Mouse (Mus musculus) CH12.LX (cell line): ENCODE measurements around the gene Apba2. TPM values are rescaled to one million over a fixed set of nuclear protein-coding genes. Genes with fewer than 3 reads are reported as not detected.

Source experiments
- DNase-seq: peaks from one replicate; pipeline ENCODE4 v3.0.0-alpha.2; 2013; ENCODE audit errors: extremely low read depth
- H3K27ac ChIP-seq: 2 replicates; pipeline ENCODE4 v1.5.1; 2012; ENCODE audit warnings: low read depth, mild to moderate bottlenecking, control low read depth, moderate library complexity; ENCODE audit not compliant: insufficient read depth
- H3K27me3 ChIP-seq: replicated peaks from 2 replicates; pipeline ENCODE3; 2012; ENCODE audit warnings: inconsistent platforms
- H3K36me3 ChIP-seq, 2 experiments: replicated peaks in 1 of 2; 2 replicates each; pipeline versions ENCODE3 to v1.6.1; 2012; ENCODE audit warnings: inconsistent platforms in 1 of 2, low read length in 1 of 2, mild to moderate bottlenecking in 1 of 2, mixed read lengths in 1 of 2, moderate library complexity in 1 of 2; ENCODE audit not compliant: control insufficient read depth in 1 of 2, insufficient read depth in 1 of 2
- H3K4me1 ChIP-seq, 2 experiments: 2 replicates each; pipeline ENCODE4 v1.6.1; 2012; ENCODE audit warnings: inconsistent platforms in 1 of 2, moderate library complexity in 1 of 2; ENCODE audit not compliant: insufficient read depth in 2 of 2, control insufficient read depth in 1 of 2
- H3K4me2 ChIP-seq: 2 replicates; pipeline ENCODE4 v1.6.1; 2012; ENCODE audit warnings: low read depth, mild to moderate bottlenecking, control low read depth; ENCODE audit not compliant: poor library complexity, insufficient read depth, severe bottlenecking
- H3K4me3 ChIP-seq, 3 experiments: fragments of 150-350 bp in 1 of 3; sonication (generic) in 1 of 3; replicated peaks in 1 of 3; 2 replicates each; pipeline versions ENCODE3 to v1.5.1; 2011 to 2012; ENCODE audit warnings: low read depth in 2 of 3, low read length in 2 of 3, mild to moderate bottlenecking in 2 of 3, moderate library complexity in 2 of 3, control low read depth in 1 of 3, improper control_type of control experiment in 1 of 3, inconsistent platforms in 1 of 3, mixed read lengths in 1 of 3; ENCODE audit not compliant: poor library complexity in 1 of 3
- H3K79me2 ChIP-seq: replicated peaks from 2 replicates; pipeline ENCODE4 v1.6.1; 2012; ENCODE audit warnings: mild to moderate bottlenecking, moderate library complexity; ENCODE audit not compliant: control insufficient read depth, poor library complexity, insufficient read depth, severe bottlenecking; ENCODE audit errors: extremely low read depth
- H3K9ac ChIP-seq: 2 replicates; pipeline ENCODE4 v1.6.1; 2012; ENCODE audit warnings: low read depth, mild to moderate bottlenecking, control low read depth, moderate library complexity; ENCODE audit not compliant: insufficient read depth
- H3K9me3 ChIP-seq: replicated peaks from 2 replicates; pipeline ENCODE3; 2012; ENCODE audit warnings: low read length, inconsistent platforms, mixed read lengths
- CHD1 ChIP-seq: IDR thresholded peaks from 2 replicates; pipeline ENCODE4 v1.6.1; 2012; ENCODE audit warnings: low read depth, low read length, improper control_type of control experiment, inconsistent platforms
- CTCF ChIP-seq, 2 experiments: IDR thresholded peaks in 1 of 2; conservative IDR thresholded peaks in 1 of 2; 2 replicates each; pipeline ENCODE4 v1.5.1; 2011 to 2012; ENCODE audit warnings: low read depth in 2 of 2, low read length in 2 of 2, improper control_type of control experiment in 1 of 2, inconsistent platforms in 1 of 2, mild to moderate bottlenecking in 1 of 2, moderate library complexity in 1 of 2
- ELF1 ChIP-seq: IDR thresholded peaks from 2 replicates; pipeline ENCODE4 v1.6.1; 2014; ENCODE audit warnings: low read depth, mild to moderate bottlenecking, inconsistent platforms, low read length, improper control_type of control experiment
- ETS1 ChIP-seq: conservative IDR thresholded peaks from 2 replicates; pipeline ENCODE4 v1.6.1; 2012; ENCODE audit warnings: low read depth, mild to moderate bottlenecking, inconsistent platforms, low read length, improper control_type of control experiment, moderate library complexity
- GABPA ChIP-seq: IDR thresholded peaks from 2 replicates; pipeline ENCODE4 v1.6.1; 2012; ENCODE audit warnings: low read depth, low read length, improper control_type of control experiment, inconsistent platforms; ENCODE audit not compliant: insufficient replicate concordance
- JUND ChIP-seq: conservative IDR thresholded peaks from 2 replicates; pipeline ENCODE4 v1.6.1; 2011; ENCODE audit warnings: low read depth, low read length, improper control_type of control experiment
- MAFK ChIP-seq: IDR thresholded peaks from 2 replicates; pipeline ENCODE4 v1.6.1; 2011; ENCODE audit warnings: low read length, improper control_type of control experiment; ENCODE audit not compliant: insufficient replicate concordance
- MAX ChIP-seq: IDR thresholded peaks from 2 replicates; pipeline ENCODE4 v1.6.1; 2011; ENCODE audit warnings: low read length, improper control_type of control experiment
- MEF2A ChIP-seq: IDR thresholded peaks from 2 replicates; pipeline ENCODE4 v1.6.1; 2014; ENCODE audit warnings: low read depth, mild to moderate bottlenecking, inconsistent platforms, low read length, improper control_type of control experiment, borderline replicate concordance
- MXI1 ChIP-seq: IDR thresholded peaks from 2 replicates; pipeline ENCODE4 v1.6.1; 2011; ENCODE audit warnings: mild to moderate bottlenecking, low read depth, low read length, improper control_type of control experiment
- MYC ChIP-seq: IDR thresholded peaks from 2 replicates; pipeline ENCODE4 v1.6.1; 2011; ENCODE audit warnings: low read depth, mild to moderate bottlenecking, improper control_type of control experiment, low read length
- NELFE ChIP-seq: IDR thresholded peaks from 2 replicates; pipeline ENCODE4 v1.6.1; 2011; ENCODE audit warnings: low read depth, low read length, improper control_type of control experiment
- PAX5 ChIP-seq: IDR thresholded peaks from 2 replicates; pipeline ENCODE4 v1.6.1; 2012; ENCODE audit warnings: low read length, inconsistent platforms, mixed read lengths
- POLR2AphosphoS2 ChIP-seq: IDR thresholded peaks from 2 replicates; pipeline ENCODE4 v1.6.1; 2011; ENCODE audit warnings: low read depth, low read length, improper control_type of control experiment
- RAD21 ChIP-seq: IDR thresholded peaks from 2 replicates; pipeline ENCODE4 v1.6.1; 2011; ENCODE audit warnings: low read depth, mild to moderate bottlenecking, low read length, improper control_type of control experiment, moderate library complexity
- SIN3A ChIP-seq: IDR thresholded peaks from 2 replicates; pipeline ENCODE4 v1.6.1; 2012; ENCODE audit warnings: low read length, improper control_type of control experiment, inconsistent platforms
- TBP ChIP-seq: conservative IDR thresholded peaks from 2 replicates; pipeline ENCODE4 v1.6.1; 2011; ENCODE audit warnings: low read depth, low read length, improper control_type of control experiment
- TCF12 ChIP-seq: IDR thresholded peaks from 2 replicates; pipeline ENCODE4 v1.6.1; 2014; ENCODE audit warnings: low read depth, mild to moderate bottlenecking, inconsistent platforms, low read length, improper control_type of control experiment
- UBTF ChIP-seq: IDR thresholded peaks from 2 replicates; pipeline ENCODE4 v1.6.1; 2012; ENCODE audit warnings: low read depth, mild to moderate bottlenecking, inconsistent platforms, low read length, improper control_type of control experiment, moderate library complexity
- USF2 ChIP-seq: conservative IDR thresholded peaks from 2 replicates; pipeline ENCODE4 v1.6.1; 2011; ENCODE audit warnings: low read depth, low read length, improper control_type of control experiment
- ZC3H11A ChIP-seq: IDR thresholded peaks from 2 replicates; pipeline ENCODE4 v1.6.1; 2012; ENCODE audit warnings: low read depth, mild to moderate bottlenecking, inconsistent platforms, low read length, improper control_type of control experiment
- ZKSCAN1 ChIP-seq: IDR thresholded peaks from 2 replicates; pipeline ENCODE4 v1.6.1; 2012; ENCODE audit warnings: low read depth, inconsistent platforms, low read length, improper control_type of control experiment, borderline replicate concordance
- ZMIZ1 ChIP-seq: IDR thresholded peaks from 2 replicates; pipeline ENCODE4 v1.6.1; 2012; ENCODE audit warnings: low read depth, mild to moderate bottlenecking, inconsistent platforms, low read length, improper control_type of control experiment
- dilution Hi-C: fragments of 300-500 bp; cut with MboI; formaldehyde crosslinking; loops from 2 replicates; pipeline ENCODE4 v1.14.3; 2020; ENCODE audit warnings: low sequenced_read_pairs; ENCODE audit not compliant: extremely low pct_unique_long_range_greater_than_20kb, extremely low pct_ligation_motif_present
- in situ Hi-C: fragments of 300-500 bp; cut with MboI; formaldehyde crosslinking; loops from 3 replicates; pipeline ENCODE4 v1.14.3; 2019; ENCODE audit warnings: low sequenced_read_pairs, low pct_ligation_motif_present, low pct_unique_long_range_greater_than_20kb, mixed read lengths
- polyA plus RNA-seq: library from polyadenylated mRNA; unstranded; fragments of >175 nt; gene quantifications from 2 replicates; pipeline ENCODE4 v1.2.1, GENCODE M21; 2012; ENCODE audit warnings: low read depth; ENCODE audit not compliant: insufficient read length
- total RNA-seq, 2 experiments: library from RNA; depleted of rRNA; stranded (reverse); fragments of 300-350 nt in 1 of 2; fragments of >200 nt in 1 of 2; gene quantifications; 2 replicates each; pipeline ENCODE4 v1.2.3; 2012 to 2014

Apba2 gene
- total RNA-seq (2012; rRNA removed) (0.04 TPM in 1 of 2 replicates, not detected in the other), total RNA-seq (2014; rRNA removed) (not detected in 2 replicates), polyA plus RNA-seq (0.16 and 0.19 TPM in 2 replicates)

DNA sequence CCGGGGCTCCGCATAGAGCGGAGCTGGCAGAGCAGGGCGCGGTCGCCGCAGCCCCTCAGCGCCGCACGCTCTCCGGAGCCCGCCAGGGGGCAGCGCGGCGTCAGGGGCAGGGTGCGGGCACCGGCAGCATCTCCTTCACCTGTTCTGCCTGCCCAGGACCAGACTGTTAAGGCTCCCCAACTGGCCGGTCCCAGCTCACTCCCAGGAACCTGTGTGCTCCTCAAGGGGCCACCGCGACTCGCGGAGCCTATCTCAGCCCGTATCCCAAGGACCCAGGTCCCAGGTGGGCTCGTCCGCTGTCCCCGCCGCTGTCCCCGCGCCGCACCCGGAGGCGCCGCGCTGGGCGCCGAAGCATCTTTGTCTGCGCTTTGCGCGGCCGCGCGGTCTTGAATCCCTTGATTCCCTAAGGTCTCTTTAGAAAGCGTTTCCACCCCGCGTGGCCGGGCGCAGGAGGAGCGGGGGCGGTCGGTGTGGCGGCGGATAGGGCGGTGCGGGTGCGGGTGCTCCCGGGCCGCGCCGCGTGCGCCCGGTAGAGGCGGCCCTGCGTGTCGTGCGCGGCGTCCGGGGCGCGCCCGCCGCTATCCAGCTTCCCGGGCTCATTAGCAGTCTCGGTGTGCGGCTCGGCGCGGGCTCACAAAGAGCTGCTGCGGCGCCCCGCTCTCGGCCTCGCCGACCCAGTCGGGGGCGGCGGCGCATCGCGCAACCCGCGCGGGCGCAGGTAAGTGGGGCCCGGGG is at the start of gene Apba2:
Apba2 (plus strand) TSS at position 171 of the 735 bp plus-strand sequence.
- Histone ChIP-seq H3K4me1 (no peaks in the 10 kb centered on the region), H3K9ac (no peak within 1 kb of the TSS), H3K79me2 (no peaks in the 10 kb centered on the region), H3K4me2 (no peak within 1 kb of the TSS), H3K36me3 (no peaks in the 10 kb centered on the region), H3K9me3 (peaks cover 11% of the 10 kb centered on the region), H3K27ac (no peak within 1 kb of the TSS), H3K4me3 (no peak within 1 kb of the TSS), H3K27me3 (no peaks in the 10 kb centered on the region)
- no peak for TF ChIP-seq UBTF
- TF ChIP-seq MAFK: no peak
- TF ChIP-seq TCF12: no peak
- TF ChIP-seq TBP: no peak
- TF ChIP-seq SIN3A: no peak
- TF ChIP-seq ELF1: no peak
- no peak for TF ChIP-seq POLR2AphosphoS2
- no peak for TF ChIP-seq CHD1
- TF ChIP-seq MEF2A: no peak
- TF ChIP-seq JUND: no peak
- no peak for TF ChIP-seq NELFE
- TF ChIP-seq CTCF (conservative IDR thresholded peaks at IDR 0.05 in 1 of 2, IDR thresholded peaks at IDR 0.05 in 1 of 2; ENCODE audit: low read depth in 2 of 2, low read length in 2 of 2): no peak
- TF ChIP-seq ZMIZ1: no peak
- no peak for TF ChIP-seq ETS1
- no peak for TF ChIP-seq RAD21
- no peak for TF ChIP-seq MAX
- no peak for TF ChIP-seq ZC3H11A
- no peak for TF ChIP-seq PAX5
- TF ChIP-seq USF2: no peak
- TF ChIP-seq MYC: no peak
- no peak for DNase-seq
- dilution Hi-C loops (no loop called here), in situ Hi-C loops (no loop called here)

DNA sequence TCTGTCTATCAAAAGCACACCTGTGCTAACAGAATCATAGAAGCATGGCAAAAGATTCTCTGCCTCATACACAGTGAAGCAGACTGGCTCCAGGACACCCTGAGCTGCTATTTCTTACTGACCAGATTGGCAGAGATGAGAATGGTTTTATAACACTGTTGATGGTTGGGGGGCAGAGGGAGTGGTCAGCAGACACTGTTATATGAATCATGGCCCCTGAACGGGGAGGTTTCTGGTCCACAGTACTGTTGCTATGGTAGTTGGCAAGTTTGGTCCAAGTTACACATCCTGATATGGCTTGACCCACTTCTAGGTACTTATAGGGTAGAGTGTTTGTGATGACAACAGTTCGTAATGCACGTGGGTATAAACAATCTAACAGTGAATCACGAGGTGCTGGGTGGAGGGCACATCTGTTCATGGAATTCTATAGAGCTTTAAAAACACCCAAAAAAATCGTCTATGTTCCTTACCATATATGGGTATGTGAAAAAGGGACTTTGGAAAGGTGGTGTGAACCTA is 49.6 kb upstream of the Apba2 start:
- no peak for DNase-seq
- Histone ChIP-seq H3K36me3 (no peaks in the 10 kb centered on the region), H3K4me3 (no peak overlapping the region), H3K27me3 (no peaks in the 10 kb centered on the region), H3K9me3 (no peaks in the 10 kb centered on the region), H3K27ac (no peak overlapping the region), H3K79me2 (no peaks in the 10 kb centered on the region), H3K9ac (no peak overlapping the region), H3K4me2 (no peak overlapping the region), H3K4me1 (no peaks in the 10 kb centered on the region)
- no peak for TF ChIP-seq ETS1
- TF ChIP-seq POLR2AphosphoS2: no peak
- no peak for TF ChIP-seq MXI1
- TF ChIP-seq MYC: no peak
- no peak for TF ChIP-seq ZKSCAN1
- TF ChIP-seq GABPA: no peak
- no peak for TF ChIP-seq NELFE
- TF ChIP-seq CTCF (conservative IDR thresholded peaks at IDR 0.05 in 1 of 2, IDR thresholded peaks at IDR 0.05 in 1 of 2; ENCODE audit: low read depth in 2 of 2, low read length in 2 of 2): no peak
- TF ChIP-seq SIN3A: no peak
- in situ Hi-C loops (no loop called here), dilution Hi-C loops (no loop called here)
